Mouse (Mus musculus) 416B (cell line): ENCODE data around the gene Tma16.

ENCODE experiments used
- DNase-seq: peaks from one replicate; pipeline ENCODE4 v3.0.0; 2011; ENCODE audit warnings: low read depth

Gene Tma16

DNA sequence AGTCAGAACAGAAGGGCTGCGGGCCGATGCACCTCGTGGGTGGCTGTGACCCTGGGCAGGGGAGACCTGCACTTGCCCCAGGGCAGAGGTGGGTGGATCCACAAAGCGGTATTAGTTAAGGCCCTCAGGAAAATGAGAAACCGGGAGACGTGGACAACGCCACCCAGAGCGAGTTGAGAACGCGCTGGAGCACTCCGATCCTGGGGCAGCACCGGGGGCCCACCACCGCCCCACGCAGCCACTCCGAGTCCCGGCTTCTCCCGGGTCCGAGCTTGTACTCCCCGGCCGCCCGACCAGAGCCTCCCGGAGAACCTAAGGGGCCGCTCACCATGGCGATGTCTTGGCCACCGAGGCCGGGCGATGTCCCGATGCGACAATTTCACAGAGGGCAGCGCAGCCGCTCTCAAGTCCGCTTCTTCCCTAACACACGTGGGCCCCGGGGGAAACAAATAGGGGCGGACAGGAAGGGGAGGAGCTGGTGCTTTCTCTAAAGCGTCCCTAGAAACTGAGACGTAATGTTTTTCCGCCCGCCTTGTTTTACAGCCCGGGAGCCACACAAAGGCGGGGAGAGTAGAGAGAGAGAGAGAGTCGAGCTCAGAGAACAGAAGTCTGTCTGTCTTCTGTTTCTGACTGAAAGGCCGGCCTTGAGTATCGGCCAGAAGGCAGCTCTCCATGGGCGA, at the start of gene Tma16:
Gene Tma16, minus strand, starts transcription at position 447 of the 680 bp plus-strand sequence.
- DNase-seq = peak; percentile 90

DNA sequence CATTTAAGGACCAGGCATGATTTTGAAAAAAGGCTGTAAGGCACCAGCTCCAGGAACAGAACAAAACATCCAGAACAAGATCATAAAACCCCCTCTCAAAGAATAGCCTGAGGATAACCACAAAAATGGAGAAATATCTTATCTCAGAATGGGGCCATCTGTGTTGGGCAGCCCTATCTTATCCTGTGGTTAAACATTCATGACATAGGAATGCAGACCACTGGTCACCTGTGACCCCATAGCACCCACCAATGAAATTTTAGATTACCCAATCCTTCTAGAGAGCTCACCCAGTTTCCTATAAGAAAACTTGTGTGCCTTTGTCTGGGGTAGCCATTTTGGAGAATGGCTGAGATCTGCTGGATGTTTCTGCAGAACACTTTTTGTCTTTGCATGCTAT, 34.2 kb upstream of the Tma16 start:
- DNase-seq = peak; percentile 77

DNA sequence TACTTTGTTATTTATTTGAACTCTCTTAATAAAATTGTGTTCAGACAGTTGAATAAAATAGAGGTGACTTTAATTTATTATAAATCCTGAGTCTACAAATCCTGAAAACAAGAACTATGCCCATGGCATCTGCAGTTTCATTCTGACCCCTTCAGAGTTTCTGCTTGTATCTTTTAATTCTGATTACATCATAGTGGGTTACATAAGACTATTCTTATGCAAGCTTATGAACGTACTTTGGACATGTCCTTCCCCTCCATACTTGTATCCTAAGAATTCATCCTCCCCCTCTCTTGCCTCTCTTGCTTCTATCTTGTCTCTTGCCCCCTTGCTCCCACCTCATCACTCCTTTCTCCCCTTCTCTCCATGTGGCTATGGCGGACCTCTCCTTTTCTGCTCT, 32.8 kb upstream of the Tma16 start:
- DNase-seq = no peak

DNA sequence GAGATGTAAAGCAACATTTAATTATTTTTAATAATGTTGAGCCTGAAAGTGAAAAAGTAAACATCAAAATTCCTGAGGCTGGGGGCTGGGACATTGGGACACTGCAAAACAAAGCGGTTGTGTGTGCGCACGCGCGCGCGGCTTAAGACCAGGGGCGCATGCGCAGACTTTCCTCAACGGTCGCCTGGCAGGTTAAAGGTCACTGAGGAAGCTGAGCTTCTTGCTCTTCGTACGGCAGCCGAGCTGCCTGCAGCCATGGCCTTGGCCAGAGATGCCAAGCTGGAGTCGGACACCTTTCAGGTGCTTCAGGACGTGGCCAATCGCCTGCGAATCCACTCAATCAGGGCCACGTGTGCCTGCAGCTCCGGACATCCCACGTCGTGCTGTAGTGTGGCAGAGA, 25.2 kb upstream of the Tma16 start, which contains the start of gene Tktl2:
Gene Tktl2, plus strand, starts transcription at position 220 of the 400 bp plus-strand sequence.
- no peak for DNase-seq

DNA sequence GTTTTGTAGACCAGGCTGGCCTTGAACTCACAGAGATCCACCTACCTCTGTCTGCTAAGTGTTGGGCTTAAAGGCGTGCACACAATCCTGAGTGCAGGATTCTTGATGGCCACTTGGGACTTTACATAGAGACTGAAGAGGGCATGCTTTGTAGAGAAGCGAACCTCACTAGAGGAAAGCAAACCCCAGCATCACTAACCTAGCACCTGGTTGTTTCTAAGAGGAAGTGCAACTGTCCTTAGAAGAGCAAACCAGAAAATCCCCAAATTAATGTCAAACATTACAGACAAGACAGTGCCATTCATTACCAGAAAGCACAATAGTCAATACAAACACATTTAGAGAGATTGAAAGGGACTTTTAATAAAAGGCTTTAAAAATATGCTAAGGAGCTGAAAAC, 17.1 kb upstream of the Tma16 start:
- DNase-seq = no peak

DNA sequence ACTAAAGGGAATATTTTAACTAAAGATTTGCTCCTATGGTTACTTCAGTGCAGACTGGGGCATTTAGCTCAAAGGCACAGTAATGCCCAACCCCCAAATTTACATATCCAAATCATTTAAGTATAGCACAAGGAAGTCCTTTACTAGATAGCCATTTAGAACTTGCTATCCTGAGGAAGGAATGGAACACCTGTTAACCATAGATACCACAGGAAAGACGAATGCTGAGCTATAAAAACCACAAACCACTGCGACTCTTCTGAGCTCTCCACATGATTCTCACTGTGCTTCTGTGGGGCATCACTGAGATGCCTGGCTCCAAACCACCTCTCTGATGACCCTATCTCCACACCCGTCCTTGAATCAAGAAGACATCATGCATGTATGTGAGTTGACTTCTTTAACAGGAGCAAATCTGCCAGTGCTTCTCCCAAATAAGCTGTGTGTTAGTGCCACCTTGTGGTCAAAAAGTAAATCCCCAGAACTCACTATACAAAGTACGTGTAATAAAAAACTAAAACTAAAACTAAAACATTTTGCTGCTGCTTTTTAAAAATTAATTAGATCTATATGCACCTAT, 10.8 kb upstream of the Tma16 start:
- peak; percentile 78 for DNase-seq

DNA sequence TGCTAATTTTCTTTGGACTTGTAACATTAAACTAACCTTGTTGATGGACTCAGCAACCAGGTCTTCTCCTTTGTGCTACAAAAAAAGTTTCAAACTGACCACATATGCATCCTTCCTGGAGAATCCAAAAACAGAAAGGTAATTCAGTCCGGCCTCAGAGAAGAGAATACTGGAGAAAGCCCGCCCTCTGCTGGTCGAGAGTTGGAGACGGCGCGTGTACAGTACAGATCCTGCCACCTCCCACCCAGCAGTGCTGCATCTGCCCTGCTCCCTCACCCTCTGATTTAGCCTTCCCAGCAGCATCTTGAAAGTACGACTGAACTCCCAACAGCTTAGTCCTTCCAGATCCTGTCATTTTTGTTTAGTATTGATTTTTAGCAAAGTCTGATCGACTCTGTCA, 9.4 kb upstream of the Tma16 start:
- DNase-seq = peak; percentile 59

DNA sequence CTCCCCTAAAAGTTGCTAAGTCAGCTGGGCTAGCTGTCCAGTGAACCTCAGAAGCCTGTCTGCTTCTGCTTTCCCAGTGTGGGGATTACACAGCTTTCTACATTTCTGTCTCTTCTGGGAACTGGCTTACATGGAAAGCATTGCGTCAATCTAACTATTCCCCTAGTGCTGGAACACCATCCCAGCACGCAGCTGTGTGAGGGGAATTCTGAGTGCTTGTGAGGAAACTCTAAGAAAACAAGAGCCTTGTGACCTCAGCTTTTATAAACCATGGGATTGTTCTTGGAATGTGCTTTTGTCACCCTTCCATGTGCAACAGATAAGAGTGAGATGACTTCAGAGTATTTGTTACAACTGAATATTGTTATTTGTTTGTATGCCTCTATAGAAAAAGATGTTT, 8.2 kb upstream of the Tma16 start:
- no peak for DNase-seq

DNA sequence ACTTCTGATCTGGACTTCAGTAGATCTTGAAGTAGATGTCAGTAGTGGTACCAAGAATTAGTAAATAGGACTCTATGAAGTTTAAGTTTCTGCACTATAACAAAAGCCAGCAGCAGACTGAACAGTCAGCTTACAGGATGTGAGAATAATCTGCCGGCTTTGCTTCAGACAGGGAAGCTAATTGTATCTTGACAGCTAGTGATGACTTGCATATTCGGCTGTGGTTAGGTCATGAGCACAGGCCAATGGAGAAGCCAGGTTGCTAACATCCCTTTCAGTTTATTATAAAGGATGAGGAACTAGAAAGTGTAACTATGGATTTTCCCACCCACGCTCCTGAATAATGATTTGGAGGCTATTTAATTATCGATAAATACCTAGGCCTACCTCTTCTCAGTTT, 4.3 kb upstream of the Tma16 start:
- DNase-seq = peak; percentile 70

DNA sequence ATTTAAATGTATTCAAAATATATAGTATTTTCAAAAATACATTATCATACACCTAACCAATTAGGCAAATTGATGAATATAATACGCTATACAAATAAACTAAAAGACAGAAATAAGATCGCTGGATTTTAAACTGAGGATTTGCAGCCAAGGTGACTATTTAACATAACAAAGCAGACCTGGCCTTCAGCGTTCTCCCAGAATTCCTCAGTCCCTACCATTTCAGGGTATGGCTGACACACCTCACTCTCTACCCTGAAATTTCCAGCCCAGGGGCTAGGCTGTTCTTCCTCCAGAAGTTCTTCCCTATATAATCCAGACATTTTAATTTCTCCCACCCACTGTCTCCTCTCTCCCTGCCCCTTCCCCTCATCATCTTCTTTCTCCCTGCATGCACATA, 2.2 kb upstream of the Tma16 start:
- DNase-seq = no peak

DNA sequence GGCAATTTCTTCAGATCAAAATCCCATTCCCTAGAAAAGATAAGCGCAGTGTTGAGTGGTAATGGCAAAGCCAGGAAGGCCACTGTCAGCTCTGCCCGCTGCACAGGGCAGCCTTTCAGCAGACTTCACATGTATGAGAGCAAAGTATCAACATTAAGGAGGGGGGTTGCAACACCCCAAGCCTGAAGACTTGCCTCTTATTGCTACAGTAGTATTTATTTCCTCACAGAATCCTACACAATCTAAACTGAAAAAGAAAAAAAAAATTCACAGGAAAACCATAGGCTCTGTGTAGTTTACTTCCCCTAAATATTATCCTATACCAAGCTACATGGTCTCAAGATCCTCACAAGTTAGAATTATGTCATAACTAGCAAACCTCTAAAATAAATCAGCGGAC, 9.4 kb downstream of the Tma16 start:
- no peak for DNase-seq

DNA sequence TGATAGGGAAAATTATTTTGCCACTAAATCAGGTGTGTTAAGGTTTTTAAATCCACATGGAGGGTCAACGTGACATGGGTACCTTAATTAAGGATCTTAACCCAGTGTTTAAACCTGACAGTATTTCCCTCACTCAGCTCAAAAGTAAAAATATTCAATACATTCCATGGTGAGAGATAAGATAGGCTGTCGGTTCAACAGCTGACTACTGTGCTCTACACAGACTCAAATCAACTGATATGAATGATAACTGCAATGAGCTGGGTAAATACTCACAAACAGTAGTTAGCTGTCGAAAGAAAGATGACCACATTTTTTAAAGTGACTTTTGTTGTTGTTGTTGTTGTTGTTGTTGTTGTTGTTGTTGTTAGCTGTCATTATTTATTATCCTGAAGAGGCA, 16.5 kb downstream of the Tma16 start:
- no peak for DNase-seq

DNA sequence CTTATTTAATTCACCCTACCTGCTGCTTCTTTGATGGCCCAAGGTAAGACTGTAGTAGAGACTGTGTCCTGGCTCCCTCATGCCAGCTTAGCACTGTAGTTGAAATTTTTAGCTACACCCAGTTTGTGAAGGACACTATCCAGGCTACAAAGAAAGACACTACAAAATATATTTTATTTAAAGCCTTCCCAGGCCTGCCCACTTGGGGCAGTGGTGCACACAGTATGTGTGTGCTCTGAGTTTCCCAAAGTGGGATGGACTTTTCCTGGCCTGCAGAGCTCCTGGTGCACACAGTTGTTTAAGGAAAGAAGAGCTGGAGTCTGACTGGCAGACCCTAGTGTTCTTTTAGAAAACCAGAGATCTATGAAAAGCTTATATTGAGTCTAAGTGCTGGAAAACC, 29.3 kb downstream of the Tma16 start:
- DNase-seq = no peak

DNA sequence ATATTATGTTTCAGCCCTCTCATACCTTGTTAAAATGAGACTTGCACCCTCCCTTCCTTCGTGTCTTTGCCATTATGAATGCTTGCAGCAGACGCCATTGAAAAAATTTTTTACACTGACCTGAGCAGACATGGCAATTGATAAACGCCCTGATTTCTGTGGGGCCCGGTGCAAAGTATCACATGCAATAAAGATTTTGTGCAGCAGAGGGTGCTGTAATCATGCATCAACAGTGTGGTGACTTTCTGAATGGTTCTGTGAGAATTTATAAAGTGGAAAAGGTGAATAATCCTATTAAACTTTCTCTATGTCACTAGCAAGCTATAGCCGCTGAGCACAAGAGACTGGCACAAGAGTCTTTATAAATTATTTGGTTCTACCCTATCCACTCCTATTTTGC, 35.6 kb downstream of the Tma16 start:
- peak; percentile 36 for DNase-seq

DNA sequence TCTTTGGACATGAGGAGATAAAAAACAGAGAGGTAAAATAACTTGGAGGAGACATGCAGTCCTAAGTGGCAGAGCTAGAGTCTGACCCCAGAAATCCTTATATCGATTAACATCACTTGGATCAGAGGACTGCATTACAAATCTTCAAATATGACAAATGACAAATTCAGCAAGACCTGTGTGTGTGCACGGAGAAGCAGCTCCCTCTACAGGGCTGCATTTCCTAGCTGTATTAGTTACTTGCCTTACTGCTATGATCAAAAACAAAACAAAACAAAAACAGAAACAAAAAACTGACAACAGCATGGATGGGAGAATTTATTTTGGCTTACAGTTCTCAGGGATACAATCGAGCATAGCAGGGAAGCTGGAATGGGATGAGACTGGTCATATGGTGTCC, 41.0 kb downstream of the Tma16 start:
- no peak for DNase-seq

DNA sequence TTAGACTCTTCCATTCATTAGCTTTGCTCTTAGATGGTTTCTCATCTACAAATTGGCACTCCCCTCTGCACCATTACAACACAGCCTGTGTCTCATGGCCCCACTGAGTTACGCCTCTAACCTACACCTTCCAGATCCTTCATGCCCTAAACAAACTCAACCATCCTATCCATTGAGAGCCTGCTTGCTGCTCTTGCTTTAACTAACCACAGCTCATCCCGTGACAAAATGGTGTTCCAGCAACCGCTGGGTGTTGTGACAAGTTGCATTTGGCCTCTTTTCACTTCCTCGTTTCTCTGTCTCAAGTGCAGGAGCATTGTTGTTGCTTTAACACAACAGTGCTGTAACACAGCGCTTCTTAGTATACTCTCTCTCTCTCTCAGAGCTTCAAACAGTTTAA, 42.2 kb downstream of the Tma16 start:
- DNase-seq = peak; percentile 11

DNA sequence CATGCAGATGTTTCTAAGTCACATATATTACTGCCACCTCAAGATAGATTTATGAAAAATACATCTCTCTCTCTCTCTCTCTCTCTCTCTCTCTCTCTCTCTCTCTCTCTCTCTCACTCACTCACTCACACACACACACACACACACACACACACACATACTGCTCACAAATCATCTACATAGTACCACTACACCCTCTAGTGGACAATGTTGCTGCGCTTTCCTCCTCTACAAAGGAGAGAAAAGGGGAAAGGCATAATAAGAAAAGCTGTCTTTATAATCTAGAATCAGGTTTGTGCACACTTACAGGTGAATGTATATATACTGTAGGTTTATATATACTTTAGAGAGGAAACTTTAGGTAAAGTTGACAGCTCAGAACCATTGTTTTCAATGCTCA, 43.6 kb downstream of the Tma16 start:
- peak; percentile 54 for DNase-seq

DNA sequence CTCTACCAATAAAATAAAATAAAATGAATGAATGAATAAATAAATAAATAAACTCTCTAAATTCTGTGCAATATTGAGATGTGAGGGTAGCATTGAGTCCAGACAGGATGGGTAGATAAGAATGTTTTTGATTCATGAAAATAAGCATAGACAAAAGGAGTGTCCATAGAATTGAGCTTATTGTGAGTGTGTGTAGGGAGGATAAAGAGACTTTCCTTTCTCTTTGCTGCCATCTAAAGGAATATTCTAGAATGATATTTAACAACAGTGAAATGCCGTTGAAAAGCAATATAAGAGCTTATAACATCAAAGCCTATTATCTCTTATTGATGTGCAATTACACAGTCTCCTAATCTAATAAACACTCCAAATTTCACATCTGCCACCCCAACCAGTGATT, 45.2 kb downstream of the Tma16 start:
- peak; percentile 39 for DNase-seq

DNA sequence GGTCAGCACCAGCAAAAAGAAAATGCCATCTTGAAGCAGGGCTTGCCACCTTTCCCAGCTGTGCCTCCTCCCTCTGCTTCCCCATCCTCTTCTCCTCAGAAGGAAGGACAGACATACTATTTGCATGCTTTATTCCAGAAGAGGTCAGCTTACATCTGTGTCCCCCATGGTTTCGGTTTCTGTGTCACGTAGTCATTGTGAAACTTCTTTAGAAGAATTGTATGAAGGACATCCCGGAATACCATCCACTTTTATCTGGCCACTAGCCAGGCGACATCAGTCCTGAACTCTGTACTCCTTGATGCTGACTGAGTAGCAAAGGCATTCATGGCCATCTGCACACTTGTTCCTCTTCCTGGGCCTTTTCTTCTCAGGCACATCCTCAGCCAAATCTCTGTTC, 47.9 kb downstream of the Tma16 start:
- no peak for DNase-seq

DNA sequence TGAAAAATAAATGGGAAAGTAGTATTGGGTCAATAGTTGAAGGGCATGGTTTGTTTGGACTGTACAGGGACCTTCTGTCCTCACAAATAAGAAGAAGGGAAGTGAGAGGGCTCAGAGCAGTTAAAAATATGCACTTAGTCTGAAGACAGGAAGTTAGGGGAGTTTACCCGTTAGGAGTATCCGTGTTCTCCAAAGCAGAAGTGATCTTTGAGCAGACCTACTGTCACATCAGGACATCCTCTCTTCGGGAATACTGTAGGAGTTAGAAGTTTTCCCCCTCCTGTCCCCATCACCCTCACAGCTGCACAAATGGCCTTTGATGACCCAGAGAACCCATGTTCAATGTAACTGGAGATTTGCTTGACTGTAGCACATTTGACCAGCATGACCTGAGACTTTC, 48.4 kb downstream of the Tma16 start:
- no peak for DNase-seq

DNA sequence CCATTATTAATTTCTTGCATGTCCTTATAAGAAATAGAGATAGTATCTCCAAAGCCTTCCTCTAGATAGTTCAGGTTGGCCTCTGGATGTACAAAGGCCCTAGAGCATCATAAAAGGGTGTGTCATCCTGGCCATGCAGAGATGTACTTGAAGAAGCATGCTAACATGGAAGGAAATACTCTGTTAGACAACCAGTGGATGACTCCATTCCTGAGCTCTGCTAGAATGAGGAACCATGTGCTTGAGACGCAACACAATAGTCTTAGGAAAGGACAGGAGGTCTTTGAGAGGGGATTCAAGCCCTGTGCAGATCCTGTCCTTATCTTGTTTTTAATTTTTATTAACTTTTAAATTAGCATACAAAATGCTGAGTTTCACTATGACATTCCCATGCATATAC, 49.5 kb downstream of the Tma16 start:
- no peak for DNase-seq

DNA sequence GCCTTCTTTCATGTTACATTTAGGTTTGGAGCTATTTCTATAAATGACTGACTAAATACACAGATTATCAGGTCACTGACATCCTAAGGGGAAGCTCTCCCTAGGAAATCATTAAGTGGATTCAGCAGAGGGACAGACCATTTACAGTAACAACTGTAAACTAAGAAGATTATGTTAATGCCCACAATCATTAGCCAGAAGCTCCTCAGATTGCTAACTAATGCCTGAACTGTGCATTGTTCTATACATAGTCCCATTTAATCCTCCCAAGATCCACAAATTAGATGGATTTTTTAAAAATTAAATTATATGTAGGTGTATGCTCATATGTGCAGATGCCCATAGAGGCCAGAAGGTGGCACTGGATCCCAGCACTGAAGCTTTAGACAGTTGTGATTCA, 52.8 kb downstream of the Tma16 start:
- DNase-seq = no peak

DNA sequence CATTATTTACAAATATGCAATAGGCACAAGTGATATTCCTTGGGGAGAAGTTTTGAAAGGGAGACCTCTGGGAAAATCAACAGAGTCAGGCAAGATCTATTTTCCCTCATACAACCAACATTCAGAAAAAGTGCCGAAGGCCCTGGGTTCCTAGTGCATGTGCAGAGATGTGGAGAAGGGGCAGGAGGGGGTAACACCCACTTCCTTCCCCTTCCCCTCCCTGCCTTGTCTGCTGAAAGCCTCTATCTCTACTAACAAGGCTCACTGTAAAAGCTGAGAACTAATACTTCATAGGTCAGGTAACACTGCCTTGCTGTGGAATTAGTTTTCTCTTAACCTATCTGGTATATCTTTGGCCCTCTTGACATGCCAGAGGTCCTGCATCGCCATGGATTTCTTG, 55.7 kb downstream of the Tma16 start:
- DNase-seq = no peak
